Mouse (Mus musculus) lung, adult 18-20 months (tissue): ENCODE measurements at regions not wholly inside any gene's neighbourhood (a gene's known extent, or its start where the extent isn't known, plus 50 kb on each side); places are given as distances from the start of the nearest gene placed in this dataset.
A peak's percentile ranks its signal among the peaks of the same experiment; 100 is the strongest.

ENCODE experiments used
- DNase-seq, 2 experiments: peaks; one replicate each; pipeline ENCODE4 v3.0.0; 2022; ENCODE audit warnings: mixed read lengths in 2 of 2

DNA sequence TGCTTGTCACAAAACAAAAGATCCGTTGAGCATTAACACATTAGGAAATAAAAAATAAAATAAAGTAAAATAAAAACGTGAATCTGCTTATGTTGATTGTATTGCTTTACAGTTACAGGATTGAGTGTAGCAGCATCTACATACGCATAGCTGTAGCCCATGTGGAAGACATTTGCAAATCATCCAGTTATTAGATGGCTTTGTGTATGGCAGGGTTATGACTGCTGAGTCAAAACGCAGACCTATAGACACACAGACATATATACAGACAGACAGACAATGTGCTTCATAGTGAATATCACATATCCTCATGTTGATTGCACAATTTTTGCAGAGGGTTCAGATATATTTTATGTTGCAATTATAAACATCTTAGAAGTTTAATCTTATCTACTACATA is 64.5 kb downstream of the Gm11146 start:
- DNase-seq: no peak

DNA sequence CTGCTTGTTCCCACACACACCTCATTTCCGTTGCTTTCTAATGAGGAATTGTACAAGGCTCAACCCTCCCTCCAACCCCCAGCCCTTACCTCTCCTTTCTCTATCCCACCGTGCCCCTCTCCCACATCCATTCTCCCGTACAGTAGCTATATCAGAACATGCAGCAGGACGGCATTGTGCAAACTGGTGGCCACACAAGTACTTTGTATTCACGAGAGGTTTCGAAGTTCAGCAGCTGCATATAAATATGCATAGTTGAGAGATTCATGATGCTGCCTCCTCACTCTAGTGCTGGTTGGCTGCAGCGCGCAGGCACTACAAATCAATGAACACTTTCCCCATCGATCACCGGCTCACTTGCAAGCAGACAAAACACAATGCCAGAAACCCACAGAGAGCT is 65.1 kb downstream of the Gm11146 start:
- DNase-seq: no peak

DNA sequence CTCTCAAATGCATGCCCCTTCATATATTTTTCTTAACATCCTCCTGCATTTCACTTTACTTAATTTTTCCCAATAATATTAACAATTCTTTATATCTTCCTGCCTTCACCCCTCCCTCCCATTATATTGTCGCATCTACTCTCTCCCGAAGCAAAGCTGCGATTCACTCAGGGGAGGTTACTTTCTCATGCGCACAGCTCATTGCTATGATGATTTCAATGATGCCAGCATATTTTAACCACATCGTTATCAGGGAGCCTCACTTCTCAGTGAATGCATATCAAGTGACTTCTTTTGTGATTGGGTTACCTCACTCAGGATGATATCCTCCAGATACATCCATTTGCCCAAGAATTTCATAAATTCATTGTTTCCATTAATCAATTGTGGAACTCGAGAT is 65.6 kb downstream of the Gm11146 start:
- no peak for DNase-seq

DNA sequence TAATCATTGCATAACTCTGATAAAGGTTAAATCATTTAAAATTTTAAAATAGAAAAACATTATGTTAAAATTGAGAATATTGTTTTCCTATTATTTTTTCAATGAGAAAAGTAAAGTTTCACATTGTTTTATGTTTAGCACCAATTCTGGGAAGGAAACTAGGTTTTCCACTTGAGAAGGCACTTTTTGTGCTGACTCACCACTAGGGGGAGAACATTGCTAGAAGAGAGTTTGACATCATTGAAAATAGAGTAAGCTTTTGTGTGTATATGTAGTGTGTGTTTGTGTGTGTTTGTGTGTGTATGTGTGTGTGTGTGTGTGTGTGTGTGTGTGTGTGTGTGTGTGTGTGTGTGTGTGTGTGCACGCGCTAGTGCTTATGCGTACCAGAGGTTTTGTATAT is 66.9 kb downstream of the Gm11146 start:
- no peak for DNase-seq

DNA sequence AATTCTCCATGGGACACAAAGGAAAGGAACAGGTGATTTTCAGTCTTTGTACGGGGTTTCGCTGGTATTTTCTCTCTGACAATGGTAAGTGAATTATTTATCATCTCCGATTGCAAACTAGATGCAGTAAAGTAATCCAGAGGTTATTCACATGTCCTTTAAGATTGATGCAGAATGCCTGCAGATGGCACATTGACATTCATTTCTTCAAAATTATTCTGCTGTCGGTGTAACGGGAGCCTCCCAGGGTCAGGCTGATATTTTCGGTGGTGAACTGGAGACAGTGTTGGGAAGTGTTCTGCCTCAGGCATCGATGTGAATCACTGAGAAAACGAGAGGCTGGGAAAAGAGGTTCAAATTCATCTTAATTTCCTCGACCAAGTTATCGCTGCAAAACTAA is 70.3 kb downstream of the Gm11146 start:
- DNase-seq: no peak

DNA sequence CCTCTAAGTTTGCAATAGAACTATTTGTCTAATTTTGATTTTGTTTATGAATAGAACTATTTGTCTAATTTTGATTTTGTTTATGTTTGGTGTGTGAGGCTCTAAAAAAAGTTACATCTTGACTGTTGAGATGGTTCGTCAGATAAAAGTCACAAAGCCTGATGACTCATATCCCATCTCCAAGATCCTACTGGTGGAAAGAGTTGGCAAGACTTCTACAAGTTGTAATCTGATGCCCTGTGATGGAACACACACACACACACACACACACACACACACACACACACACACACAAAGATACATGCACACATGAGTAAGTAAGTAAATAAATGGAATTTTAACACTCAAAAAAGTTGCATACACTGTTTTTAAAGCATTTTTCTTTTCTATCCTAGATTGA is 73.9 kb downstream of the Gm11146 start:
- no peak for DNase-seq

DNA sequence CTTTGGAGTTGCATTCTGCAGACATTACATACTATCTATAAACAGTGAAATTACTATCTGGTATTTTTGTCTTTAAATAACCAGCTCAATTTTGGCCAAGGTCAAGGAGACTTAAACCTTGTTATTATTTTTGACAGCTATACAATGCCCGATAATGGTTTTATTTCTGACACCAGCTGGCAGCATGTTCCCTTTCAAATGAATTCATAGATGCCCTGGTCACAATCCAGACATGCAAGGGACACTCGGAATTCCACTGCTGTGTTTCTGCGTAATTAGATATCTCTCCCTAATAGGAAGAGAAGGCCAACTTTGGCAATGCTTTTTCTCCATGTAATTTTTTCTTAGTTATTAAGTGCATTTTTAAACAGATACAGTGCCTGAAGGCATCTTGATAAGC is 87.3 kb downstream of the Gm11146 start:
- DNase-seq: no peak

DNA sequence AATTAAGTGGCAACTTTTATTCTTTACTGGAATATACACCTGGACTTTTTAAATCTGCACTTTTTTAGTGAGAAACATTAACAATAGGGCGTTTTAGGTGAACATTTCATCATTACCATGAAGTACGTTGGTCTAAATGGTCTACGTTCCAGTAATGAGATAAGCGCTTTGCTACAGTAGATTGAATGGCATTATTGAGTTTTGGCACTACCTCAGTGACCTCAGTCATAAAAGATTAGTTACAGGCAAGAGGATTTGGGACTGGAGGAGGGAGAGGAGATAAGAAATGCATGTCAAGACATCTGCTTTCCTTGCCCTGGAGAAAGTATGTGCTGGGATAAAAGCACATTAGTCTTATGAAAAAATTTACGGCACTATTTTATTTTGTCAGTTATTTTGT is 98.3 kb downstream of the Gm11146 start:
- no peak for DNase-seq

DNA sequence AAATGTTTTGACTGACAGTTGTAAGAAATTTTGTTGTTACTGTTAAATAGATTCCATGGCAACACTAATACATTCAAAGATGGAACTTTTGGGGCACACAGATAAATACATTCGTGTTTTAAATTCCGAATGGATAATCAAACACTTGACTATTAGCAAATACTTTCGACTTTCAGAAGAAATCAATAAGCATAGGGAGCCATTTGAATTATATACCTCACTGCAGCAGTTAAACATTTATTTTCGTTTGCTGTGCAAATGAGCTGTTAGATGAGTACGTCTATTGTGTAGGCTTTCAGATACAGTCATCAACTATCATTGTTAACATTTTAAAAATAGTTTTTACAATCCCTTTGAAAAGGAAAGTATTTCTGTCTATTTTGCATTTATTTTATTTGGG is 99.0 kb downstream of the Gm11146 start:
- no peak for DNase-seq

DNA sequence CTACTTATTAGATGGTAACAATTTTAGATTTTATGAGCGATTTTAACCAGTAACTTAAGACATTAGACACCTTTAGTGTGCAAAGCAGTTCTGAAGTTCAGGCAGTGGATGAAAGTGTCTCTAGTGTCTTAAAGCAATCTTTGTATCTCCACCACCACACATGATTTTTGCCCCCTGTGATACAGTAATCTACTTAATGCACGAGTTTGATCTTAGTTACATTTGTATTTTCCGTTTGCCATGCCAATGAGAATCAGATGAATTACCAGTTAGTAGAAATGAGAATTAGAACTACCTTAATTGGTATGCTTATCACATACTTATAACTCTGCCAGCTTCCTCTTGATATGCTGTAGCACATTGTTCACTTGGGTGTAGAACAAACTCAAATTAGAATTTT is 99.9 kb downstream of the Gm11146 start:
- DNase-seq: no peak

DNA sequence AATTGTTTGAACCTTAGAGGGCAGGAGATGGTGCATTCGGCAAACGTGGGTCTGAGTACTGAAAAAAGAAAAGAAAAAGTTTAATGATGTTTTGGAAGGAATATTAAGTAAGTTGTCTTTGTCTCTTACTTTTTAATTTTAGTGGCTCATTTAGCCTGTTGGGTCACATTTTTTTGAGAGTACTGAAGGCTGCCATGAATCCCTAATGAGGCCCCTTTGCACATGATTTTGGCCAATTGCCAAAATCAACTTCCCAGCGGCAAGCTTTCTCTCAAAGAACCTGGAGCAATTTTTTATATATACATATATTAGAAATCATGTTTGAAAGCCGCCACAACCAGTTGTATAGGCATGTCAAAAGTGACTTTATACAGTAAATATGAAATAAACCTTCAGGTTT is 100.9 kb downstream of the Gm11146 start:
- DNase-seq: peak in 1 of 2 experiments; percentile 29

DNA sequence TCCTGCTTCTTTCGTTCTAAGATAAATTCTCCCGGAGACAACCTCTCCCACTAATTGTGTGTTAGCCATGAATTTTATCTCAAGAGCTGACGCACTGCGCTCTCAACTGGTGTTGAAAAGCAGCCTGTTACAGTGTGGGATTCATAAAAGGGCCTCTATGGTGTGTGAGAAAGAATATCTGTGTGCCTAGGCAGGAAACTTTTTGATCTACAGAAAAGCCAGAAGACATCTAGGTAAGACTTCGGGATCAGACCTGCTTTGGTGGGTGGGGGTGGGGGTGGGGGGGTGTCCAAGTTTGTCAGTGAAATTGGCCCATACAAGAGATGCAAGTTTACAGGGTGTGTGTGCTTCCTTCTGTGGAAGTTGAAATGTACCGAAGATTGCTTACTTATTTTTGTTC is 101.5 kb downstream of the Gm11146 start:
- peak; percentile 21 to 33 for DNase-seq

DNA sequence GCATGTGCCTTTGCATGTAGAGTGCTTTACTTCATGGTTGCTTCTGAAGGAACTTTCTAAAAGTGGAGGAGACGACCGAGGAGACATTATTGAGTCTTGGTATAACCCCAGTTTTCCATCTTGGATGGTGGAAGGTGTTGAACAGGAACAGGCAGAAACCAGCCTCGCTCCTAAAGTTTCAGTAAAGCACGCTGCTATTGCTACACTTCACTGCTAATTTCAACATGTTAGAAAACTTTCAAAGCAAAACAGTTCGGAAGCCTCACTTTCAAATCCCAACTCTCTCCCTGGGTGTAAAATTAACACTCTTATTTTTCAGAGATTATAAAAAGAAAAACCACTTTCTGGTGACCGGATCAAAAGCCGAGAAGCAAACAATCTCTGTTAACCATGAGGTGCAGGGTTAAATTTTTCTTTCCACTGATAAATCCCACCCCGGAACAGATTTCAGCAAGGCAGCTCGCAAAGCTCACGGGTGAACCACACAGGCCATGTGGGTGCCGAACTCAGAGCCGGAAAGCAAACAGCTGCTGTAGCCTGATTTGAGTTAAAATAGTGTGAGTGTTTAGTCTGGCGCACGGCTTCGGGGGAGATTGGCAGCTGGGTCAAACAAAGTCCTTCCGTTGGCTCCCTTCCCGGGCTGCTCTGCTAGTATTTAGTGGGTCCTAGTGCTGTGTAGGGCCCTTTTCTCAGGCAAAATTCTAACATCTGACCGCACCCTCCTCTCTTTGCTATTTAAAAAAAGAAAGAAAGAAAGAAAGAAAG is 102.2 kb downstream of the Gm11146 start:
- peak; percentile 84 to 87 for DNase-seq

DNA sequence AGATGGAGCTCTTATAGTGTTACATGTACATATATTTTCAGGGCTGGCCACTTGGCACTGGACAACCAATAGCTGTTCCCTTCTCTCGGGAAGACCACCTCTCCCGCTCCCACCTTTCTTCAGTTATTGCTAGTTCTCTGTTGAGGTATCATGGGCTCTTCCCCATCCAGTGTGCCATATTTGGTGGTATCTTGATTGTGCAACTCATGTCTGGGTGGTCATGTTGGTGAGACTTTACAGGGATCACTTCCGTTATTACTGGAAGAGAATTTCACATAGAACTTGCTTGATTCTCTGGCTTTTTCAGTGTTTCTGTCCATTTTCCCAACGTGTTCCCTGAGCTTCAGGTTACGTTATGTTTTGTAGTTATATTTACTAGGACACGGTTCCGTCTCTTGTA is 106.6 kb downstream of the Gm11146 start:
- DNase-seq: no peak

DNA sequence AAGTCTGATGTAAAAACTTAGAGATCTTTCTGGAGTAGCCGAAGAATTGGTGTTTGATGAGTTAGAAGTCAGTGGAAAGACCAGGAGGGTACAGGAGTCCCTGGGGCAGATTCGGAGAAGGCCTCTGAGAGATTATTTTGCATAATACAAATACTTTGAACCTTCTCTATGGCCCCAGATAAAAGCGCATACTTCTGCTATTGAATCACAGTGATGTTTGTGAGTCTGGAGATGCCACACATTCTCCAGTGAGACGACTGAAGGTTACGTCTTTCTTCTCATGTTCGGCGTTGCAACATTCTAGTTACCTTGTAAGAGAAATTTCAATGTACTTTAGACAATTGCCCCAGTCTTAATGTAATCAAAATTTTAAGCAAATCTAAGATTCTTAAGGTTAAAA is 107.9 kb downstream of the Gm11146 start:
- DNase-seq: no peak

DNA sequence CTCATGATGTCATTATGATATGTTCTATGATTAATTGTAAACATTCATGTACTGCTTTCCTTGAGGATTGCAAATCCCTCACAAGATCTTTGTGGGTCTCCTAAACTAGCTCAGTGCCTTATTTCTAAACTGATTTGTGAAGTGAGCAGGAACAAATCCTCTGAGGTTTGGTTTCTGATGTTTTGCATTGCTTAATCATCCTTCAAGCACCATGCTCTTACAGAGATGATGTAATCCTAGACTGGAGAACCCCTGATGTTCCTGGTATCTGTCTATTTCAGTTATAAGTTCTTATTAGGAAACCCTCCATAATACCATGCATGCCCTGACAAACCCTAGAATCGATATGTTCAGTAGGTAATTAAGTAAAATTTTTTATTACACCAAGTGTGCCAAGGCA is 113.7 kb downstream of the Gm11146 start:
- no peak for DNase-seq

DNA sequence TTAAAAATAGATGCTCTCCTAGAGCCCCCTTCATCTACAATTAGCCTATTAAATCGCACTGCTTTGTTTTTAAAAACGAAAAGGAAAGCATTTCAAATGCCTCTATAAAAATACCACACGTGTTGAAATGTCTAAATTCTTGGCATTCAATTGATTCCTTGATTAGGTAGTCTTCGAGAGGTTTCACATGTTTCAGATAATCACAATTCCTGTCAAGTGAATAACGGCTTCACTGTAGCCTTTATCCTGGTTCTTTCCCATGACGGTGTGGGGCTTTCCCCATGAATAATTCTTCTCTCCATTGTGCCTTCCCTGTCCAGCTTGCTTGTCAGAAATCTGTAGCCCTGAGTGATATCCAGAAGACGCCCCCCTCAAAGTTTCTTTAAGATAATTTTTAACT is 122.1 kb downstream of the Gm11146 start:
- no peak for DNase-seq

DNA sequence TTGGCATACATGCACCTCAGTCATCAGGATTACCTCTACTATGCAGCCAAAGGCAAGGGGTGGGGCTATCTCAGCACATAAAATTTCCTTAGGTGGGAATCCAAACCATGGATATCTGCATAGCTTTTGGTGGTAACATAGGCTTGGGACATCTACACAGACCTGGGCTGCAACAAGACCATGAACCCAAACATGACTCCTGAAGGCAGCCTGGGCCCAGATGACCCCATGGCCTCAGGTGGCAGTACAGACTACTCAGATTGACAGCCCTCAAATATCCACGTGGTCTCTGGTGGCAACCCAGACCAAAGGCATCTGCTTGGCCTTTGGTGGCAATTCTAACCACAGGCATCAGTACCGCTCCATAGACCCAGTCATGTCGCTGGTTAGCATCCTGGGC is 130.0 kb downstream of the Gm11146 start:
- DNase-seq: no peak

DNA sequence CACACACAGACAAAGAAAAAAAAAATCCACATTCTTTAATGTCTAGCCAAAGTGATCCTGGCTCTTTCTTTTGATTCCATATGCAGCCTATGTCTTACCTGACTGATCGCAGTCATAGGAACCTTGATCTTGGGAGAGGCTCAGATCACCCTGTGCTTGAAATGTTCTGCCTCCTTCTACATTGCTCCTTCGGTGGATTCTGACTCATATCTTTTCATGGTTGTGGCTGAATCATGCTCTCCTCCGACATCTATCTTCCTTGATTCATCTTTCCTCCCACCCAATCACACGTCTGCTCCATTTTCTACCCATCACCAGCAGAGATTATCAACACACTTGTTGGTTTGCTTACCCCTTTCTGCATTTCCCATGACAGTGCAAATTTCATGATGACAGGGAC is 132.0 kb downstream of the Gm11146 start:
- DNase-seq: no peak

DNA sequence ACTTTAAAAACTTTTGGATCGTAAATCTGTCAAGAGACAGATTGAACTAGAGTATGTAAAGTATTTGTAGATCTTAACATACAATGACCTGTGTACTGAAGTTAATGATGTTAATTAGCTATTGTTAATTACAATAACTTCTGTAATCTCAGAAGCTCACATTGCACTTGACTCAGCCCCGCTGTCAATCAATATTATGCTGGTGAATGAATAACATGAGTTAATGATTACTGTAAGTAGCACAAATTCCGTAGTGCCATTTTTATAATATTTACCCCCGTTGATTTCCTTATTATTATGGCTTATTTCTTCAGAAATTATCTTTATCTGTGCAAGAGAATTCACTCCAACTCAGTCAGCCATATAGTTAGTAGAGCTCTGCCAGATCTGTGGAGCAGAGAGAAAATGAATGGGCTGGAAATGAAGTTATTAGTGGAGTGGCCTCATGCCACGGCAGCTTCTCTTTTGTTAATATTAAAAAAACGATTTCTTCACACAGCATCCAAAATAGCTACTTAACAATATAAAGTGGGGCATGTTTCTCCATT is 132.5 kb downstream of the Gm11146 start:
- DNase-seq: no peak

DNA sequence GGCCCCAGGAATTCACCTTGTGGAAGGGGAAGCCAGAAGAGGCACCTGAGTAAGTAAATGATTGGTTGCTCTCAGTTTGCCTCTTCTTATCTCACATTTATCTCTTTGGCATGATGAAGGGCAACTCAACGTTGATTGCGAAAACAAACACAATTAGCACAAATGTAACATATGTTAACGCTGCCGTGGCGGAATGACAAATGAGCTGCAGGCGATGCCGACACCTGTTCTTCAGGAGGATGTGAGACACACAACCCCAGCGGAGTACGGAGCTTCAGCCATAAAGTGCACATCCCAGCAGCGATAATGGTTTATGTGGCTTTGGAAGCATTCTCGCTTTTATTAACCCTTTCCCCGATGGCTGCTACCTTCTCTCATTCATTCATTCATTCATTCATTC is 134.7 kb downstream of the Gm11146 start:
- DNase-seq: no peak

DNA sequence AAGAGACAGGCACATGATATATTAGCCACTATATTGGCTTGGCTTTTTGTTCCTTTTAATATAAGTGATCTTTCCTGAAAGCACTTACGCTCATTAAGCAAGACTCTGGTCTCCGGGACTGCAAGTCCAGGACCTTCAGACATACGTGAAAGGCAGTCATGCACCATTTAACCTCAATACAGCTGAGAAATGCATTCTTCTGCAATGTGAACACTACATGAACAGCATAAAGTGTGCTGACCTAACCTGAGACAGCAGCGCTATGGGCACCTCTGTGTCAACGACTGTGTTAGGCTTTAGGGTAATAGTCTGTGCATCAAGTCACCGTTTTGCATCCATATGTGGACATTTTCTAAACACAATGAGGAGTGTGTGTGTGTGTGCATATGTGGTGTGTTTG is 137.3 kb downstream of the Gm11146 start:
- DNase-seq: no peak

DNA sequence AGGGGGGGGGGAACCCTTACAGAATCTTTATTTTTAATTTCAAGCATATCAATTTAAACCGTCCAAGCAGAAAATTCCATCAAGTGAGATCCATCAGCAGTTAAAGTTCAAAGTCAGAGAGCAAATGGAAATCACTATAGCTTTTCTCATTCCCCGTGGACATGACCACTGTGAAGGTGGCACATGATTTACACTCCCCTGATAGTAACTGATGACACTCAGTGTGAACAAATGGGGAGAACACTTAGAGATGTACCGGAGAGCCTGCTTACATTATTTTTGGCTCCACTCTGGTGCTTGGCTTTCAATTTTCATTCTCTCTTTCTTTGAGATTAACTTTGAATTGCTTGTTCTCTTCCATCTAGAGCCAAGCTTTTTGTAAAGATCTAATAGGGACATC is 140.0 kb downstream of the Gm11146 start:
- DNase-seq: no peak

DNA sequence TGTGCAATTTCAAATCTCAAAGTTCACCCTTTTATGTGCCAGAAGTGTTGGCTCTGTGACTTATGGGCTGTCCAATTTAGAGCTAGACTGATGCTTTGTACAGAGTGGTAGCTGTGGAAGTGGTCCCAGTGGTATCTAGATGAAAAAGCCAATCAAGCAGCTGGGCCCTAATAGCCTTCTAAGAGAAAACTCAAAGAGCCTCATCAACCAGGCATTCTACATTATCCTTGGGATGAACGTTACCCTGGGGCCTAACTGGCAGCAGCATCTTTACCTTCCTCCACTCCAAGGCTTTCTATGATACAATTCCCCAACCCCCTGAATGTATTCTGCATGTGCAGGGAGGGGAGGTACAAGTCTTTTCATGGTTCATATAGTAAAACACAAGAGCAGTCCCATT is 140.4 kb downstream of the Gm11146 start:
- DNase-seq: no peak

DNA sequence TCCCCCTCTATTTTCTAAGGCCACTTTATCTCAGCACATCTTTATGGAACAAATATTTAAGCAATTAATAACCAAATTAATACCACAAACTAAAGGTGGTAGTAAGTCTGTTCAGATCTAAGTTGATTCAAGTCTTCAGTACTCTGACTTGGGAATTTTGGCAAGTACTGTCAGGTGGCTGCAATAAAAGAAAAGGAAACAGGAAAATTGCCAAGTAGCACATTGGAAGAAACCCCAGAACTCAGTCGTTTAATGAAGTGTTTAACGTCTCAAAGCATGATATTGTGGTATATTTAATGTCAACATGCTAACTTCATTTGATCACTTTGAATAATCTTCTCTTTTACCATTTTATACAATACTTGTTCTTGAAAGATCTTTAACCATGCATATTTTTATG is 142.2 kb downstream of the Gm11146 start:
- no peak for DNase-seq
